Comparison of ENCODE assay signal across 9 mouse cellular contexts in genomic region chr3:88331282-88331681, GRCm38 (mm10). TPM values are rescaled to one million over a fixed set of nuclear protein-coding genes. Genes with fewer than 3 reads are reported as not detected.
DNase-seq lines count a peak whose midpoint lies in the region; ATAC-seq lines count a peak whose summit lies in the region.
"Had no signal": no experiment of that assay in that cellular context is flagged by ENCODE, and none has a peak within 500 bp of the region (broad histone marks: within the 10 kb centered on the region; RNA-seq: fewer than 3 reads in every experiment).

No protein-coding gene starts in this region.

- H3K4me1 ChIP-seq in limb, embryonic 11.5 days (ENCODE audit: control insufficient read depth, insufficient read depth, low read length): peaks cover 4% of the 10 kb centered on the region; the same call in 1 of the 2 replicates
- peaks cover 19% of the 10 kb centered on the region for H3K4me1 ChIP-seq in limb, embryonic 10.5 days

- no peaks in the 10 kb centered on the region for H3K27me3 ChIP-seq in limb, embryonic 11.5 days (ENCODE audit: control insufficient read depth, insufficient read depth, low read length)
- no peaks in the 10 kb centered on the region for H3K27me3 ChIP-seq in limb, embryonic 10.5 days (ENCODE audit: low read depth, poor library complexity, severe bottlenecking)
- H3K27me3 ChIP-seq: hindbrain, embryonic 15.5 days had no signal

- no peaks in the 10 kb centered on the region for H3K9me3 ChIP-seq in limb, embryonic 11.5 days (ENCODE audit: control insufficient read depth, low read length)
- H3K9me3 ChIP-seq in limb, embryonic 10.5 days (replicated peaks): no peaks in the 10 kb centered on the region
- H3K9me3 ChIP-seq: hindbrain, embryonic 15.5 days had no signal

- H3K9ac ChIP-seq in limb, embryonic 11.5 days (ENCODE audit: low read length): no peak overlapping the region
- H3K9ac ChIP-seq: hindbrain, embryonic 15.5 days had no signal

- peaks cover 3% of the 10 kb centered on the region; the same call in 1 of the 2 replicates for H3K36me3 ChIP-seq in limb, embryonic 11.5 days (ENCODE audit: control insufficient read depth, insufficient read depth, low read length)
- peaks cover 47% of the 10 kb centered on the region for H3K36me3 ChIP-seq in limb, embryonic 10.5 days

- ATAC-seq in limb, embryonic 11.5 days (ENCODE audit: insufficient number of reproducible peaks, low FRiP score, low TSS enrichment, low read depth): no peak

- no peak overlapping the region for H3K4me3 ChIP-seq in limb, embryonic 11.5 days (ENCODE audit: low read depth, low read length)
- no peak overlapping the region for H3K4me3 ChIP-seq in limb, embryonic 10.5 days
- H3K4me3 ChIP-seq: hindbrain, embryonic 15.5 days had no signal

- DNase-seq in adrenal gland, adult (ENCODE audit: inconsistent age in 2 of 2, low spot score in 1 of 2): peak; percentile 50 to 86
- DNase-seq in adrenal gland, adult 8-10 months: no peak
- DNase-seq in limb, embryonic 11.5 days (ENCODE audit: low spot score): peak; percentile 62
- DNase-seq in limb, embryonic 10.5 days (ENCODE audit: low spot score): no peak
- DNase-seq in embryo, embryonic 11 days: peak; percentile 61
- DNase-seq in lung, postnatal 14 days: peak; percentile 66
- DNase-seq in yolk sac, embryonic 10.5 days (ENCODE audit: low spot score): peak; percentile 21
- DNase-seq in urinary bladder, postnatal 4 days (ENCODE audit: low spot score in 2 of 2): no peak

- no peak overlapping the region for H3K4me2 ChIP-seq in limb, embryonic 11.5 days (ENCODE audit: low read depth, severe bottlenecking)
- H3K4me2 ChIP-seq: hindbrain, embryonic 15.5 days had no signal

- H3K27ac ChIP-seq in limb, embryonic 11.5 days (replicated peaks; ENCODE audit: low read depth, low read length): no peak overlapping the region
- H3K27ac ChIP-seq in limb, embryonic 10.5 days: no peak overlapping the region
- H3K27ac ChIP-seq: hindbrain, embryonic 15.5 days had no signal

- WGBS in limb, embryonic 11.5 days: 29% methylated on average over 2 of the region's 2 CpGs
- WGBS in limb, embryonic 10.5 days: 43% methylated on average over 2 of the region's 2 CpGs

RNA-seq across cellular contexts. Expression of gene Tmem79, which starts 4.7 kb away (rescaled TPM):
- total RNA-seq in adrenal gland, adult 8-10 months (2022): 1 to 10 TPM; 4.4 to 7.1 (median 5.9) TPM
- 1.8 and 3.3 TPM in 2 replicates for polyA plus RNA-seq in limb, embryonic 11.5 days (2014; fragmentation: Nextera tagmentation; extraction: Ambion mirVana)
- polyA plus RNA-seq in limb, embryonic 10.5 days (2016; fragmentation: Nextera tagmentation; extraction: Ambion mirVana): 2.9 and 3.3 TPM in 2 replicates

RNA-seq across cellular contexts. Expression of gene Smg5, which starts 4.8 kb away (rescaled TPM):
- total RNA-seq in adrenal gland, adult 8-10 months (2022): 10 to 100 TPM; 48.2 to 66.6 (median 55.9) TPM
- polyA plus RNA-seq in limb, embryonic 11.5 days (2014; fragmentation: Nextera tagmentation; extraction: Ambion mirVana): 44.9 and 49.0 TPM in 2 replicates
- polyA plus RNA-seq in limb, embryonic 10.5 days (2016; fragmentation: Nextera tagmentation; extraction: Ambion mirVana): 94.1 and 94.8 TPM in 2 replicates

RNA-seq across cellular contexts. Expression of gene Glmp, which starts 6.5 kb away (rescaled TPM):
- total RNA-seq in adrenal gland, adult 8-10 months (2022): 100 to 1,000 TPM; 233 to 293 (median 254) TPM
- polyA plus RNA-seq in limb, embryonic 11.5 days (2014; fragmentation: Nextera tagmentation; extraction: Ambion mirVana): 90.5 and 100 TPM in 2 replicates
- polyA plus RNA-seq in limb, embryonic 10.5 days (2016; fragmentation: Nextera tagmentation; extraction: Ambion mirVana): 138 and 142 TPM in 2 replicates

RNA-seq across cellular contexts. Expression of gene Paqr6, which starts 33.1 kb away (rescaled TPM):
- 1 to 10 TPM; 4.1 to 6.9 (median 5.4) TPM for total RNA-seq in adrenal gland, adult 8-10 months (2022)
- polyA plus RNA-seq in limb, embryonic 11.5 days (2014; fragmentation: Nextera tagmentation; extraction: Ambion mirVana): 1.1 and 1.8 TPM in 2 replicates
- 0.83 and 1.6 TPM in 2 replicates for polyA plus RNA-seq in limb, embryonic 10.5 days (2016; fragmentation: Nextera tagmentation; extraction: Ambion mirVana)

RNA-seq across cellular contexts. Expression of gene Cct3, which starts 34.4 kb away (rescaled TPM):
- 100 to 1,000 TPM; 250 to 360 (median 279) TPM for total RNA-seq in adrenal gland, adult 8-10 months (2022)
- polyA plus RNA-seq in limb, embryonic 11.5 days (2014; fragmentation: Nextera tagmentation; extraction: Ambion mirVana): 764 and 785 TPM in 2 replicates
- polyA plus RNA-seq in limb, embryonic 10.5 days (2016; fragmentation: Nextera tagmentation; extraction: Ambion mirVana): 834 and 987 TPM in 2 replicates

Comparison
In these comparisons a context has a peak if more than half of its experiments do, and no peak if none do; other contexts are left out.
1. DNase-seq: peak in adrenal gland, adult (2 of 2), limb, embryonic 11.5 days (single experiment), embryo, embryonic 11 days (single experiment), lung, postnatal 14 days (single experiment) and yolk sac, embryonic 10.5 days (single experiment); none in adrenal gland, adult 8-10 months (single experiment), limb, embryonic 10.5 days (single experiment) and urinary bladder, postnatal 4 days (0 of 2).